Mouse (Mus musculus) lung, adult 2 months (tissue): Measurements from ENCODE around the gene C330007P06Rik.

ENCODE experiments used
- CTCF ChIP-seq: fragments of 200-500 bp; IDR thresholded peaks from 2 replicates; pipeline ENCODE4 v1.5.1; 2011; ENCODE audit warnings: mild to moderate bottlenecking, low read length, control low read depth; ENCODE audit not compliant: insufficient read depth
- POLR2A ChIP-seq: fragments of 200-500 bp; IDR thresholded peaks from 2 replicates; pipeline ENCODE4 v1.6.1; 2011; ENCODE audit warnings: low read depth, mild to moderate bottlenecking, control low read depth, low read length, borderline replicate concordance; ENCODE audit errors: extremely low read depth

DNA sequence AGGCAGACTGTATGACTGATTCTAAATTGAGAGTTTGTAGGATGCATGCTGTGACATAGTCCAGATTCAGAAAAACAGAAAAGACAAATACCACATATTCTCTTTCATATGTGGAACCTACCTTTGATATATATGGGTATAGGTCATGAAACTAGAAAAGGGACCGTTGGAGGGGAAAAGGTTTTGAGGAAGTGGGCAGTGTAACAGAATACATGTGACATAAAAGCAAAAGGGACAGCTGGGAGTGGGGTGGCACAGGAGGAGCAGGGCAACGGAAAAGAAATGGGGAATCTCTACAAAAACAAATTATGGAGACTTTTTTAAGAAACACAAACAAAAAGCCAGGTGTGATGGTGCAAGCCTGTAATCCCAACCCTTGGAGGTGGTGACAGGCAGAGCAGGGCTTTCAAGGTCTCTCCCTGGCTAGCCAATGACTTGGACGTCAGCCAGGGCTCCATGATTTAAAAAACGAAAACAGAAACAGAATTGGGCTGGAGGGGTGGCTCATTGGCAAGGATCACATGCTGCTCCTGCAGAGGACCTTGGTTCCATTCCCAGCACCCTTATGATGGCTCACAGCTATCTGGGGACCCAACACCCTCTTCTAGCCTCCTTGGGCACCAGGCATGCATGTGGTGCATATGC, 30.4 kb downstream of the C330007P06Rik start:
- no peak for TF ChIP-seq CTCF
- no peak for TF ChIP-seq POLR2A
